Mouse (Mus musculus): ENCODE measurements around the gene Ypel2. TPM values are rescaled to one million over a fixed set of nuclear protein-coding genes. Genes with fewer than 3 reads are reported as not detected.

Ypel2 gene
- total RNA-seq, 2 experiments from 2014 or later, result 47.5 to 52.3 TPM

DNA sequence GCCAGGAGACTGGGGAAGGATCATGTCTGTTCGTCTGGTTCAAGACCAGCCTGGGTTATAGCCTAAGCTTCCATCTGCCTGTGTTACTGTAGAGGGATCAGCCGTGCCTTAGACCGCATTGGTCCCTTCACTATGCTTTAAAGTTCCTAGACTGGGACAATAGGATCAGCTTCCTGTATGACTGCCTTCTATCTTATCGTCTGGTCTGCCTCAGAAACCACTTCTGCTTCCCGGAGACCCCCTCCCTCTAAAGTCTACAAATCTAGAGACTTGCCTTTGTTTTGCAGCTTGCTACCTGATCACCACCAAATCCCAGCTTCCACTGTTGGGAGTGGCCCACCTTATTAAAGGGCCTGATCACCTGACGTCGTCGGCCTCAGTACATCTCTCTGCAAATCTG lies 7.7 kb upstream of the Ypel2 start:
- no peak for DNase-seq (ENCODE audit: low spot score in 2 of 2)
- intact Hi-C loops (cut with DNase I), result no loop called here

DNA sequence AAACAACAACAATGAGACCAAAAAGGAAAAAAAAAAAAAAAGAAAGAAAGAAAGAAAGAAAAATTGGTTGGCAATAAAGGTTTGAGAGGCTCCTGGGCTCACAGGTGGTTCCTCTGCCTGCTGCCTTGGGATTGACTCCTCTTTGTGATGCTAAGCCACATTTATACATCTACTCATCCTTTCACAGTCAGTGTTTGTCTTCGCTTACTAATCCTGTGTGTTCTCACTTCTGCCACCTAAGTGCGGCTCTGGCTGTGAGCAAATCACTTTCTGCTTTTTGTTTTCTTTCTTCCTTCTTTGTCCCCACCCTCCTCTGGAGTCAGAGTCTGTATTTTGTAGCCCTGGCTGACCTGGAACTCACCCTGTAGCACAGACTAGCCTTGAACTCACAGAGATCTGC lies 2.8 kb upstream of the Ypel2 start:
- no peak for DNase-seq (ENCODE audit: low spot score in 2 of 2)
- intact Hi-C loops (cut with DNase I), result loop anchor here (10.0 kb wide), 1 partner anchor 101 kb away; no protein-coding TSS in a partner anchor

DNA sequence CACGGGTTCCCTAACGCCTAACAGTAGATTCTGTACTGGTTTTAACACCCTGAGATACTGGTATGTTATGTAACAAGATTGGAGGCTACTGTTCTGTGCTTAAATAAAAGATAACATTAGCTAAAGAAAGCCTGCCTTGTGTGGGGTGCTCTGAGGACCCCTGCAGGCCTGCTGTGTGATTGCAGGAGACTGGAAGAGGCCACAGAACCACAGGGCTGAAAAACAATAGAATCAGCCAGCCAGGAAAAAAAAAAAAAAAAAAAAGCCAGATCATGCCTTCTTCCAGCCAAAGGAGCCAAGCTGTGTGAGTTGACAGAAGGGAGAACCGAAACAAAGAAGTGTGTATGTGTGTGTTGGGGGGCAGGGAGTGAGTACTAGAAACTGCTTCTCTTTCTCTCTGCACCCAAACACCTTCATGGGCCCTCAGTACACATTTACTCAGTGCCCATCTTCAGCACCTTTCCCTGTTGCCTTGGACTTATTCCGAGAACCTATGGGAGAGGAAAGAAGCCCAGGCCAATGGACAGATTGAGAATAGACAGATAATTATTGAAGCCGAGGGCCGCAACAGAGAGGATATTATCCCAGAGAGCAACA lies 2.2 kb upstream of the Ypel2 start:
- intact Hi-C loops (cut with DNase I), result loop anchor here (10.0 kb wide), 1 partner anchor 101 kb away; no protein-coding TSS in a partner anchor
- DNase-seq (ENCODE audit: low spot score in 2 of 2), result peak; percentile 66 to 68

DNA sequence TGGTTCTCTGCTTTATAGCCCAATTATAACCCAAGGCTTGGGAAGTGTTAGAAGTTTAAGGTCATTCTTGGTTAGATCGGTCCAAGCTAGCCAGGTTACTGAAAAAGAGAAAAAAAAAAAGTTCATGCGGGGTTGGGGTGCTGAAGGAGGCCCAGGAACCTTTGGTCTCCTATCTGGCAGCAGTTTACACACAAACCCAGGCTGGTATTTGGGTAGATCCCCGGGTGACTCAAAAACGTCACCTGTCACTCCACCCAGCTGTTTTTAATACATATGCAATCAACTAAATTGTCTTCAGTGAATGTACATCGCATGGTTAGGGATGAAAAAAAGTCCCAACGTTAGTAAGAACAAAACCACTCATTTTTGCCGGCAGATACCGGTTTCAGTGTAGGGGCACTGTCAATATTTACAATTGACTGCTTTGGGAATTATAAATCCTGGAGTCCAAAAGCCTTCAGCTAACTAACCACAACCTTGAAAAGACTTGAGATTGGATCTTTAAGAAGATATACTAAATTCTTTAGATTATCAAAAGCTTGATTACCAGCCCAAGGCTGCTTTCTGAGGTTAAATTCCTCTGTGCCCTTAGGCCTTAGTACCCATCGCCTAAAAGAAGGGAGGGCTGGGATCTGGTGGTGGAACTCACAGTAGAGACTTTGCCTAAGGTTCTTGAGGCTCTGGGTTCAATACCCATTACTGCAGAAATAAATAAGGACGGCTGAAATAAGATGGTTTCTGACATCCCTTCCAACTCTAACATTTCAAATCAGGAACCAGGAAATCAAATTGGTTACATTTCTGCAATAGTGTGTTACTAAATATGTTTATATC lies 1.5 kb upstream of the Ypel2 start:
- no peak for DNase-seq (ENCODE audit: low spot score in 2 of 2)
- intact Hi-C loops (cut with DNase I), result loop anchor here (5.0 to 10.0 kb wide), 2 partner anchors 100 to 238 kb away; partner anchors contain the start of gene Cltc

DNA sequence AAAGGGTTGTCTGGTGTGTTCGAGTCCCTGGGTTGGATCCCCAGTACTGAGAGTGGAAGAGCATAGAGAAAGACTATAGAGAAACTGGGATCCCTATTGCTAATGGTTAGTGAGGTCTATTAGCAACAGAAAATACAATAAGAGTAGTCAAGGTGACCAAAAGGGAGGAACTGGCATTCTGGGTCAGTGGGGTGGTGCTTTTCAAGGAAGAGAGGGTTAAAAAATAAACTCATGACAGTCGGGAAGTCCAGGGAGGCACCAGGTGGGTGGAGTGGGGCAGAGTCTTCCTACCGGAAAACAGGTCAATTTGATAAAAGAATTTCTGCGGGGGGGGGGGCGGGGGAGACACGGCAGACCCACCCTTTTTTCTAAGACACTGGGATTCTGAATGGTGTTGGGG lies 823 bp upstream of the Ypel2 start:
- DNase-seq (ENCODE audit: low spot score in 2 of 2), result no peak
- intact Hi-C loops (cut with DNase I), result loop anchor here (5.0 to 10.0 kb wide), 2 partner anchors 100 to 237 kb away; partner anchors contain the start of gene Cltc

DNA sequence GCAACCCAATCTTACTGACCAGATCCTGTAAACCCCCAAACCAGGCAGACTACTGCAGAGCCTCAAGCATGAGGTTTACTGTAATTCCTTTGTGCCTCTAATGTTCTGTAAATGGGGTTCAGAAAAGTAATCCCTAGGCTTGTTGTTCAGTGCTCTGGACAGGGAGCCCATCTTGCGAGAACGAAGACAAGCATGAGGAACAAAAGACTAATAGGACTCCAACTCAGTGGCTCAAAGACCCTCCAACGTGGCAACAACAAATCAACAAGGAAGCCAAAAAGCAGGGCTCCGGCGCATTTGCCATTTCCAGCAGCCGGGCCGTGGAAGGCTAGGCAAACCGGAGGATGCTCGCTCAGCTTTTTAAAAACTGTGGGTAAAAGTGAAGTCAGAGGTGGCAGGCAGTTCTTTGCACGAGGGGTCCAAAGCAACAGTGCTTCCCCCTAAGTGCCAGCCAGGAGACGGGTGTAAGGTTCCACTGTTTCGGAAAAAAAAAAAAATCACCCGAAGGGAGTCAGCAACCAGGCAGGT lies 982 bp downstream of the Ypel2 start:
- DNase-seq (ENCODE audit: low spot score in 2 of 2), result no peak
- intact Hi-C loops (cut with DNase I), result loop anchor here (5.0 to 10.0 kb wide), 2 partner anchors 98 to 235 kb away; partner anchors contain the start of gene Cltc

DNA sequence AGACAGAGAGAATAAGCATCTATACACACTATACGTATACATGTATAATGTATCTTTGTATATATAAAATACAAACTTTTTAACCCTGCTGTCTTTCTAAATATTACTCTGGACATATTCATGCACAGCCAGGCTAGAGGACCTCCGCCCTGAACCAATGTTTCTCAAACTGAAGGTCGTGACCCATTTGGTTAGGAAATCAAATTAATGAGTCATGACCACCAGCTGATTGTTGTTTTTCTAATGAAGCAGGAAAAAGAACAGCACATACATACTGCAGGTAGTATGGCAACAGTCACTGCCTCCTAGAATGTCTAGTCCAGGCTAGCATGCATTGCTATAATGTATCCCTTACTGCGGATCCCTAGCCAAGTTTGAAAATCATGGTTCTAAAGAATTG lies 2.3 kb downstream of the Ypel2 start:
- no peak for DNase-seq (ENCODE audit: low spot score in 2 of 2)

DNA sequence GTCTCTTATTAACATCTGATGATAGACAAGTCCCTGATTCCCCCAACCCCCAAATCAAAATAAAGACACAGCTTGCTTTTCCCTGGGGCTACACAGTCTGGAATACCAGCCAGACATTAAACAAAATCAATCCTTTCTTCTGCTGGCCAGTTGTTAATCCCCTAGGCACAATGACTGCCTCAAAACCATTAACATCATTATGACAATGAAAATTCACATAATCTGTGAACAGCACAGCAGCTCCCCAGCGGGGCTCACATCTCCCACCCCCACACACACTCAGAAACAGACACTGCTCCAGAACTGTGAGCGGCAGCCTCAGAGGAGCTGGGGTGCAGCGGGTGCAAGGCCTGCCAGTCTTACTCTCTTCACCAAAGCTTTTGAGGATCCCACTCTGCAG lies 3.2 kb downstream of the Ypel2 start:
- intact Hi-C loops (cut with DNase I), result loop anchor here (2.0 to 10.0 kb wide), 3 partner anchors 44 to 233 kb away; partner anchors contain the start of gene Cltc

More for the DNA sequence above, 2.3 kb downstream of the Ypel2 start:
- intact Hi-C loops (cut with DNase I), result loop anchor here (2.0 to 10.0 kb wide), 3 partner anchors 44 to 234 kb away; partner anchors contain the start of gene Cltc

DNA sequence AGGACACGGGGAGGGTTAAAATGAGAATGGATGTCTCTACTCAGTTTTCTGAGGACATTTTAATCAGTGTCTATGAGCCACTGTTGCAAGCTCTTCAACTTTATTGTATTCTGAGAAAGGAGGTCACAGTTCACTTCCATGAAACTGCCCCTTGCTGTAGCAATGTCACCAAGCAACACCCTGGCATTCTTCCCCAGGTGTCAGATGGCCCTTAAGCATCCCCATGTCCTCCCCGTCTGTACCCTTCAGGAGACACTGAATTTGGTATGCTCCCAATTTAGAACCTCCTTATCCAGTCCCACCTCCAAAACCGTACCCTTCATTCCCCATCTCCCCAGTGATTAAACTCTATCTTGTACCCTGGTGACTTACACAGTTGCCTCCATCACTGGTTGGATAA lies 8.5 kb downstream of the Ypel2 start:
- intact Hi-C loops (cut with DNase I), result no loop called here
- no peak for DNase-seq (ENCODE audit: low spot score in 2 of 2)

More for the DNA sequence above, 3.2 kb downstream of the Ypel2 start:
- no peak for DNase-seq (ENCODE audit: low spot score in 2 of 2)

DNA sequence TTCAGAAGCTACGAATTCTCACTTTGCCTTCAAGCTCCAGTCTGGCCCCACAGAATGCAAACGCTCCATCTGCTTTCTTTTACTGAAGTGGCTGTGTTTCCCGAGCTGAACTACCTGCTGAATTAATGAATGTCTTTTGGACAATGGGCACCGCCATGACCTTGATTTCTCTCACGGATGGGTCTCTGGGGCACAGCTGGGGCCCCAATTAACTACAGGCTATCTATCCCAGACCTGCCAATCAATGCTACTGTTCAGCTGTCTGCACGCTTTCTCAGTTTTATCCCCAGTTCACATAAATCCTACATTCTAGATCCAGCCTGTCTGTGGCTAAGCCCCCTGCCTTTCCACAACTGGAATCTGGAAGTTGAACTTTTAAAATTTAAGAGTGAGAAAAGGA lies 10.5 kb downstream of the Ypel2 start:
- no peak for DNase-seq (ENCODE audit: low spot score in 2 of 2)
- intact Hi-C loops (cut with DNase I), result no loop called here

DNA sequence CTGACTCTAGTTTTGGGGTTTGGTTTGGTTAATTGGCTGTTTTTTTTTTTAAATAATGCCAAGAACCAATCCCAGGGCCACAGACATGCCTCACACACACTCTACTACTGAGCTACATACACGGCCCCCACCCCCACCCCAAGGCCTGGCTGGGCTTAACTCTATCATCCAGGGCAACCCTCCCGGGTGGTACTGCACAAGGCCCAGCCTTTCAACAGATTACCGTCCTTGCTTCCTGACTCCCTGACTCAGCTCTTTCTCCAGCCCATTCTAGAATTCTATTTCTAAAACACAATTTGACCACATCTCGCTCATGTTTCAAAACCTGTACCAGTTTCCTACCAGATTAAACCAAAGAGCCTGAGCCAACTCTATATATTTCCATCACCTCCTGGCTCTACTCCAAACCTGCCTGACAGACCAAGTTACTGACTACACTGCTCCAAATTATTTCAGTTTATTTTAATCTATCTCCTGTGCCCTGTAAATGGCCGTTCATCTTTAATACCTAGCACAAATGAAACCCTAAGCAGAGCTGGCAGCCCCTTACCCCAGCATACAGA lies 12.2 kb downstream of the Ypel2 start:
- DNase-seq (ENCODE audit: low spot score in 2 of 2), result no peak
- intact Hi-C loops (cut with DNase I), result no loop called here

DNA sequence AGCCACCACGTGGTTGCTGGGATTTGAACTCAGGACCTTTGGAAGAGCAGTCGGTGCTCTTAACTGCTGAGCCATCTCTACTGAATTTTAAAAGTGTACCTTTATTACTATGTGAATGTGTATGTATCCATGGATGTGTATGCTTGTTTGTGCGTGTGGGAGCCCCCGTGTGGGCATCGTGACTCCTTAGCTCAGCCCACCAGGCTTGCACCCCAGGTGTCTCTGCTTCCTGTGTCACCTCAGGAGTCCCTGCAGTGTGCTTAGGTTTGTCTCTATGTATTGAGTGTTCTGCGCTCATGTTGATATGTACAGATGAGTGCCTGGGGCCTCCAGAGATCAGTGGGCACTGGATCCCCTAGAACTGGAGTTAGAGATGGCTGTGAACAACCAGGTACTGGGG lies 13.0 kb downstream of the Ypel2 start:
- intact Hi-C loops (cut with DNase I), result no loop called here
- no peak for DNase-seq (ENCODE audit: low spot score in 2 of 2)

DNA sequence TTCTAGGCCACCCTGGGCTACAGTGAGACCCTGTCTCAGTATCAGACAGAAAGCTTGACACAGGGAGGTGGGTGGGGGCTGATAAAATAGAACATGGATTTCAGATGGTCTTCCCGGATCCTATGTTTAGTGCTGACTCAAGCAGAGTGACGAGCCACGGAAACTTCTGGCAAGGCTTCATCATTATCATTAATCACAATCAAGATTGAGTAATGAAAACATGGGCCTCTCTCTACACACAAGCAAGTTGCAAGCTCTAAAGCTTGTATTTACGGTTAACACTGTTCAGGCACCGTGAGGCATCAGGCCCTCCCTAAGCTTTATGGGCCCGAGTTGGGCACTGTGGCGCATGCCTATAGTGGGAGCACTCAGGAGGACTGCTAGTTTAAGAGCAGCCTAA lies 13.7 kb downstream of the Ypel2 start:
- no peak for DNase-seq (ENCODE audit: low spot score in 2 of 2)
- intact Hi-C loops (cut with DNase I), result no loop called here

DNA sequence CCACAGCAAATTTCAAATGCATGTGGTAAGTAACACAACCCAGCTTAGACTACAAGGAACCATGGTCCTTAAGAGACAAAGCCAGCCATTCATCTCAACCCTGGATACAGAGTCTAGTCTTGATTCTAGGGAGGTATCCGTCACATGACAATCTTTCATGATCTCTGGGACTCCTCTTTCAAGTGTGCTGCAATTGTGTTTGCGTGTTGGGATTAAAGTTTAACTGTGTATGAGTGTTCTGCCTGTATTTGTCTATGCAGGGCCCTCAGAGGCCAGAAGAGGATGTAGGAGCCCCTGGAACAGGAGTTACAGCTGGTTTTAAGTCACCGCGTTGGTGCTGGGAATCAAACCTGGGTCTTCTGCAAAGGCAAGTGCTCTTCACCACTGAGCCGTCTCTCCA lies 16.3 kb downstream of the Ypel2 start:
- intact Hi-C loops (cut with DNase I), result no loop called here
- no peak for DNase-seq (ENCODE audit: low spot score in 2 of 2)

DNA sequence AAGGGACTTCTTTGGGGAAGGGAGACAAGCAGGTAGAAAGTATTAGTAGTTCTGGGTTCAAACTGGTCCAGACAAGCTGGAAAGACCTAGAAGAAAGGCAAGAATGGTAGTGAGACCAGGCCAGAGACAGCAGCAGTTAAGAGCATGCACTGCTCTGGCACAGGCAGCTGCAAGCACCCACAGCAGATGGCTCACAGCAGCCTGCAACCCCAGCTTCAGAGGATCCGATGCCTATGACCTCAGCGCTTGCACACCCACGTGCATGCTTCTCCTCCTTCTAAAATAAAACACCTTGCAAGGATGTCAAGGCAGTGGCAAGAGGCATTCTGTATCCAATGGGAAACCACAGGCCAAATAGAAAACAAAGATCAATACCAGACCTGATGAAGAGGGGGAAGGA lies 19.1 kb downstream of the Ypel2 start:
- intact Hi-C loops (cut with DNase I), result no loop called here
- DNase-seq (ENCODE audit: low spot score in 2 of 2), result no peak

DNA sequence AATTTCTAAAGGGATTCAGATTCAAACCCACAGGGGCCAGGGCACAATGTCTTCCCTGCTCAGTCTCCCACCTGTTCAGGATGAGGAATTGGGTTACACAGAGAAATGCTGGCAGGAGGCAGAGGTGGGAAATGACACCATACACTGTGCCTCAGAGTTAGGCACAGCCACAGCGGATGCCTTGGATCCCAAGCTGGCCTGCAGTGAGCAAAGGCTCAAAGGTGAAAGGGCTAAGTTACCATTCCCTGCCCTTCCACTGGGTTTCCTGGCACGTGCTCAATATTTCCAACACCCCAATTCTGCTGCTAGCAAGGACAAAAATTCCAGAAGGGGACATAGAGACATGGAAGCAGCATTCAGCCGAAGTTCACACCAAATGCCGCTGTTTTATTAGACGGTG lies 20.3 kb downstream of the Ypel2 start:
- DNase-seq (ENCODE audit: low spot score in 2 of 2), result no peak
- intact Hi-C loops (cut with DNase I), result no loop called here

DNA sequence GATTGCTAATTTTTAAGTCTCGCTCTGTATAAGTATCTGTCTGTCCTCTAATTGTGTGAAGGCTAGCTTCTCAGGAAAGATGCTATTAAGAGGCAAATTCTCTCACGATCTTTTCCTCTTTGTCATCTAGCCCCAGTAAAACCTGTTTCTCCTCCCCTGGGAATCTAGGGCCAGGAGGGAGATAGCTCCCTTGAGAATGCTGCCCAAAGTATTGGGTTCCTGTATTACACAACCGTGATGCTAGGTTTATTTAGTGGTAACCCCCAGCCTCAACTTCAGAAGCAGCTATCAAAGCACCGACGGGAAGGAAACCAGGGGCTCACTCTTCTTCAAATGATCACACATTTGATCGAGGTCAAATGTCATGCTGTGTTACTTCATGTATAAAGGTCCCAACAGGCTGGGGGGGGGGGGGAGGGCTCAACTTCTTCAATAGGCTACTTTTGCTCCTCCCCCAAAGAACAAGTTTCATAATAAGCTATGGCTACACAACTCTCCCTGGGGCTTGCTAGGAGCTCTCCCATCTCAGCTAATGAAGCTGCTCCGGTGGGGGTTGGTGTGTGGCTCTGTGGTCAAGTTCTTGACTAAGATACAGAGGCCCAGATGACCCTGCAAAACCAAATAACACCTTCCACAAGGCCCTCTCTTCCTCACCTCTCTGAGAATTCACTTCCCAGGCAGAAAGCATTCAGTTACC lies 22.3 kb downstream of the Ypel2 start:
- intact Hi-C loops (cut with DNase I), result no loop called here
- DNase-seq (ENCODE audit: low spot score in 2 of 2), result no peak

DNA sequence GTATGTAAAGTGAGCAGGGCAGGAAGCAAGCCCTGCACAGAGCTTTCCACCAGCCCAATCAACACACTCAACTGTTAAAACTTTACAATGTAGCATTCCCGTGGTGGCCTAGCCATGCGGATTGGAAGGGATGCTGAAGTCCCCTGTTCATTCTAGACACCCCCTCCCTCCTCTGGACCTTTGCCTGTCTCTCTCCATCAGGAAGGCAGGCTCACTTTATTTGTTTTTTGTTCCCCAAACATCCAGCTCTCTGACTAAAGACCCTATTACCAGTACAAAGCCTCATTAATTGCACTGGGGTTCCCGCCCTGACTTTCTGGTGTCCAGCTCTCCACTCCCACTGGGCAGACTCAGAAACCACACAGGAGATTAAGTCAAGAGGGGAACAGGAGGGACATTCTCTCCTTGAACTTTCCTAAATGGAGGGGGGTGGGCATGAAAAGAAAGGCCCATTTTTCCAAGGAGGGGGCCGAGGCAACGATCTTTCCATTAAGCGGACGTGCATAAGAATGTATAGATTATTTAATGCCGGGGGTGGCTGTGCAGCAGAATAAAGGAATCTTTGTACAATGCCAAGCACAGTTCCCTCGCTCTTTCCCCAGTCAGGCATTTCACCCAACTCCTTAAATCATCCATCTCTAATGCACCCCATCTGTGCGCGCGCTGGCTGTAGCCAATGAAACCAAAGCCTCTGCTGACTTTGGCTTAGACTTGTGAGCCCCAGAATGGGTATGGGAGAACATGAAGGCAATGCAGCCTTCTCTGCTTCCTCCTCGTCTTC lies 24.3 kb downstream of the Ypel2 start:
- intact Hi-C loops (cut with DNase I), result no loop called here

DNA sequence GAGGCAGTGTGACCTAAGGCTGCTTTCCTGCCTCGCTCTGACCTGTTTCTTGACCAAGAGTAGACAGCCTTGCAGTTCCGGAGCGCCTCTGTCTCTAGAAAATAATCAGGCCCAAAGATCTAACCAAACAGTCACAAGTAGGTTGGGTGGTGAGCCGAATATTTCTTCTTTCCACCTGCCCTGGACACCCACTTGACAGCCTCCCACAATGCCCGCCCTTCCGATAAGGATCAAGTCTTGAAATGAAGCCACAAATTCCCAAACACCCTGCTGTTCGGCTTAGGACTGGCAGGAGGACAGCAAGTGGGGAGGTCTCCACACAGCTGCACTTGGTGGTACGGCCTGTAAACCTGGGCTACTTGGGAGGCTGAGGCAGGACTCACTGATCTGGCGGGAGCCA lies 26.0 kb downstream of the Ypel2 start:
- intact Hi-C loops (cut with DNase I), result no loop called here
- no peak for DNase-seq (ENCODE audit: low spot score in 2 of 2)

More for the DNA sequence above, 24.3 kb downstream of the Ypel2 start:
- DNase-seq (ENCODE audit: low spot score in 2 of 2), result no peak

Measured in left cerebral cortex, postnatal 36 days (tissue).